Mouse (Mus musculus) neural tube, embryonic 14.5 days (tissue): ENCODE results near the gene Tpm3. TPM values are rescaled to one million over a fixed set of nuclear protein-coding genes. Genes with fewer than 3 reads are reported as not detected.

Experiments used
- ATAC-seq: fragments of 200-750 bp; cut with Nextera tagmentation; 2 replicates; pipeline ENCODE4 v1.8.0; 2017; ENCODE audit warnings: low read depth, mild to moderate bottlenecking, moderate TSS enrichment, moderate library complexity
- H3K27ac ChIP-seq: fragments of 300-500 bp; sonication (generic); 2 replicates; pipeline ENCODE4 v1.5.1; 2014; ENCODE audit warnings: low read depth, mild to moderate bottlenecking, control low read depth, low read length, moderate library complexity, mixed read lengths
- H3K27me3 ChIP-seq: fragments of 300-500 bp; sonication (generic); 2 replicates; pipeline ENCODE4 v1.6.1; 2014; ENCODE audit warnings: low read length; ENCODE audit not compliant: control insufficient read depth, insufficient read depth
- H3K36me3 ChIP-seq: fragments of 300-500 bp; sonication (generic); 2 replicates; pipeline ENCODE4 v1.6.1; 2014; ENCODE audit warnings: low read length, mixed read lengths; ENCODE audit not compliant: control insufficient read depth, insufficient read depth
- H3K4me1 ChIP-seq: fragments of 300-500 bp; sonication (generic); 2 replicates; pipeline ENCODE4 v1.6.1; 2014; ENCODE audit warnings: low read length; ENCODE audit not compliant: control insufficient read depth, insufficient read depth
- H3K4me2 ChIP-seq: fragments of 300-500 bp; sonication (generic); 2 replicates; pipeline ENCODE4 v1.6.1; 2014; ENCODE audit warnings: mild to moderate bottlenecking, low read depth, low read length, control low read depth
- H3K4me3 ChIP-seq: fragments of 300-500 bp; sonication (generic); 2 replicates; pipeline ENCODE4 v1.5.1; 2014; ENCODE audit warnings: low read depth, low read length, control low read depth, mixed read lengths
- H3K9ac ChIP-seq: fragments of 300-500 bp; sonication (generic); replicated peaks from 2 replicates; pipeline ENCODE4 v1.6.1; 2014; ENCODE audit warnings: low read depth, mild to moderate bottlenecking, control low read depth, low read length, mixed read lengths
- H3K9me3 ChIP-seq: fragments of 300-500 bp; sonication (generic); 2 replicates; pipeline ENCODE4 v1.6.1; 2016; ENCODE audit warnings: low read length; ENCODE audit not compliant: control insufficient read depth
- WGBS: fragments of 180-500 bp; shearing (Covaris S2); extraction: QIAGEN DNeasy Blood & Tissue Kit; methylation state at CpG from one replicate; pipeline ENCODE4 v1.1.7; 2014; 5-methylcytosine and 5-hydroxymethylcytosine counted together
- polyA plus RNA-seq: library from polyadenylated mRNA; unstranded; fragments of >200 nt; fragmentation: Nextera tagmentation; extraction: Ambion mirVana; gene quantifications from 2 replicates; pipeline ENCODE4 v1.2.1, GENCODE M21; 2014

The Tpm3 gene
- 281 and 342 TPM in 2 replicates for polyA plus RNA-seq

- H3K4me3 ChIP-seq, result no peak within 1 kb of the TSS
- no peaks in the 10 kb centered on the region for H3K36me3 ChIP-seq
- H3K4me1 ChIP-seq, result no peaks in the 10 kb centered on the region
- no peak within 1 kb of the TSS for H3K27ac ChIP-seq
- no peaks in the 10 kb centered on the region for H3K9me3 ChIP-seq
- H3K27me3 ChIP-seq, result no peaks in the 10 kb centered on the region
- no peak within 1 kb of the TSS for H3K9ac ChIP-seq
- no peak for ATAC-seq
- H3K4me2 ChIP-seq, result no peak within 1 kb of the TSS
- 76% methylated on average over 4 of the region's 4 CpGs for WGBS
These were observed at the start of gene Tpm3 for GRCm38 (mm10) chr3:90072294-90072693. TSS of gene Tpm3 (plus strand) at chr3:90072649.

DNA sequence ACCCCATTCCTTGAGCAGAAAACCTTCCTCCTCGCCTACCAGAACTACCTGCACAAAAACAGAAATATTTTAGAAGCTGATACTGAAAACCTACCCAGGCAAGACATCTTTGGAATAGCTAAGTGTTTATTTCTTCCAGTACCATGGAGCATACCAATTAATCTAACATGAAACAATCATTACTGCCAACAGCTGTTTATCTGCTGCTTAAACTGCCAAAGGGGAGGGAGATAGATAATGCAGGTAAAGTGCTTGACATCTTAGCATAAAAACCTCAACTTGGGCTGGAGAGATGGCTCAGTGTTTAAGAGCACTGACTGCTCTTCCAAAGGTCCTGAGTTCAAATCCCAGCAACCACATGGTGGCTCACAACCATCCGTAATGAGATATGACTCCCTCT is 37.8 kb upstream of the Tpm3 start:
- WGBS, result 91% methylated on average over 2 of the region's 2 CpGs
- Histone ChIP-seq H3K9me3 (no peaks in the 10 kb centered on the region), H3K36me3 (peaks cover 63% of the 10 kb centered on the region)

GRCm38 (mm10) chr3:90036263-90036662 is 36.2 kb upstream of the Tpm3 start:
- WGBS, result 95% methylated on average over 1 of the region's 1 CpGs
- peaks cover 53% of the 10 kb centered on the region for H3K36me3 ChIP-seq
- no peak overlapping the region for H3K27ac ChIP-seq
- H3K4me2 ChIP-seq, result no peak overlapping the region
- no peaks in the 10 kb centered on the region for H3K9me3 ChIP-seq
- H3K4me3 ChIP-seq, result no peak overlapping the region
- no peak for ATAC-seq
- no peaks in the 10 kb centered on the region for H3K4me1 ChIP-seq
- H3K9ac ChIP-seq, result no peak overlapping the region
- no peaks in the 10 kb centered on the region for H3K27me3 ChIP-seq

More for the DNA sequence above, 37.8 kb upstream of the Tpm3 start:
- Histone ChIP-seq H3K4me1 (no peaks in the 10 kb centered on the region), H3K27me3 (no peaks in the 10 kb centered on the region), H3K9ac (no peak overlapping the region), H3K4me3 (no peak overlapping the region), H3K4me2 (no peak overlapping the region), H3K27ac (no peak overlapping the region)
- ATAC-seq, result no peak

GRCm38 (mm10) chr3:90049691-90050090 is 22.8 kb upstream of the Tpm3 start:
- Histone ChIP-seq H3K4me2 (no peak overlapping the region), H3K4me3 (no peak overlapping the region), H3K9me3 (no peaks in the 10 kb centered on the region), H3K27ac (no peak overlapping the region), H3K4me1 (peaks cover 9% of the 10 kb centered on the region), H3K27me3 (no peaks in the 10 kb centered on the region), H3K9ac (no peak overlapping the region), H3K36me3 (peaks cover 13% of the 10 kb centered on the region)
- no peak for ATAC-seq
- WGBS, result 73% methylated on average over 3 of the region's 3 CpGs

- H3K27ac ChIP-seq, result peak within 1 kb of the TSS; percentile 92
- peak; percentile 79 for ATAC-seq
- WGBS, result under 1% methylated on average over 42 of the region's 43 CpGs
- H3K4me2 ChIP-seq, result peak within 1 kb of the TSS; percentile 85
- no peaks in the 10 kb centered on the region for H3K9me3 ChIP-seq
- H3K36me3 ChIP-seq, result peaks cover 17% of the 10 kb centered on the region
- peak within 1 kb of the TSS; percentile 95 for H3K9ac ChIP-seq
- H3K4me1 ChIP-seq, result peaks cover 17% of the 10 kb centered on the region
- H3K27me3 ChIP-seq, result no peaks in the 10 kb centered on the region
- H3K4me3 ChIP-seq, result peak within 1 kb of the TSS; percentile 86
These were observed 20.8 kb upstream of the Tpm3 start, which contains the start of gene 4933434E20Rik for GRCm38 (mm10) chr3:90051441-90052350. TSS of gene 4933434E20Rik (plus strand) at chr3:90051636.

DNA sequence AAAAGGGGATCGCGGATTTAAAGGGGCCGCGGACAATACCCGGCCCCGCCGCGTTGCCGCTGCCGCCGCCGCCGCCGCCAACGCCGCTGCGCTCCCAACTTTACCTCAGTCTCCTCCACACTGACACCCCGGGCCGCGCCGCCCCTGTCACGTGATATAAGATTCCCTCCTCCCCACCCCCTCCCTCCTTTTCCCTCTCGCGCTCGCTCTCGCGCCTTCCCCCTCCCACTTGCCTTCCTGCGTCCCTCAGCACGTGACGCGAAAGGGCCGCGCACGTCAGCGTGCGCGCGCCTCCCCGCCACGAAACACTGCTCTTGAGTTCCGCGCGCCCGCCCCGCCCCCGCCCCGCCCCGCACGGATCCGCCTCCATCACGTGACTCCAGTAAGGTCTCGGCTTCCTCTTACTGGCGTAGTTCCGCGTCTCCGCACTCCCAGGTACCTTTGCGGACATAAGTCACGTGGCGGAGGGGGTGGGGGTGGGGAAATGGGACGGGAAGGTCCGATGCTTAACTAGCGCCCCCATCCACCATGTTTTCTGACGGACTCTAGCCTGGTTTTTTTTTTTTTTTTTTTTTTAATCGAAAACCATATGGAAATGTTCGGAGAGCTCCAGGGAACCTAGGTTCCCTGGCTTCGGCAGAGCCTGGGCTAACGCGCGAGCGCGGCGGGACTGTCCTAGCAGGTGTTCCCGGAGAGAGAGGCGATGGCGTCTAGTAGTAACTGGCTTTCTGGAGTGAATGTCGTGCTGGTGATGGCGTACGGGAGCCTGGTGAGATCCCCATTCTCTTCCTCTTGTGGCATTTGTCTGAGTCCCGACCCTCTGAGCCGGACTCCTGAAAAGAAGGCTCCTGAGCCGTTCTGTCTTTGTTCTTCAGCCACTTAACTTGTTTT is 19.9 kb upstream of the Tpm3 start, which contains the start of gene Ubap2l:
TSS of gene Ubap2l (minus strand) at position 278 of the 891 bp plus-strand sequence.
- peak; percentile 93 for ATAC-seq
- Histone ChIP-seq H3K9ac (peak within 1 kb of the TSS; percentile 95), H3K4me1 (peaks cover 17% of the 10 kb centered on the region), H3K36me3 (peaks cover 13% of the 10 kb centered on the region), H3K4me2 (peak within 1 kb of the TSS; percentile 85), H3K27ac (peak within 1 kb of the TSS; percentile 92), H3K27me3 (no peaks in the 10 kb centered on the region), H3K4me3 (peak within 1 kb of the TSS; percentile 86), H3K9me3 (no peaks in the 10 kb centered on the region)
- under 1% methylated on average over 60 of the region's 81 CpGs for WGBS

- WGBS, result 93% methylated on average over 6 of the region's 6 CpGs
- Histone ChIP-seq H3K27ac (no peak overlapping the region), H3K9ac (no peak overlapping the region), H3K9me3 (no peaks in the 10 kb centered on the region), H3K27me3 (no peaks in the 10 kb centered on the region), H3K4me2 (no peak overlapping the region), H3K4me1 (no peaks in the 10 kb centered on the region), H3K4me3 (no peak overlapping the region), H3K36me3 (peaks cover 38% of the 10 kb centered on the region)
- no peak for ATAC-seq
These were observed 10.9 kb upstream of the Tpm3 start for GRCm38 (mm10) chr3:90061549-90061948.

DNA sequence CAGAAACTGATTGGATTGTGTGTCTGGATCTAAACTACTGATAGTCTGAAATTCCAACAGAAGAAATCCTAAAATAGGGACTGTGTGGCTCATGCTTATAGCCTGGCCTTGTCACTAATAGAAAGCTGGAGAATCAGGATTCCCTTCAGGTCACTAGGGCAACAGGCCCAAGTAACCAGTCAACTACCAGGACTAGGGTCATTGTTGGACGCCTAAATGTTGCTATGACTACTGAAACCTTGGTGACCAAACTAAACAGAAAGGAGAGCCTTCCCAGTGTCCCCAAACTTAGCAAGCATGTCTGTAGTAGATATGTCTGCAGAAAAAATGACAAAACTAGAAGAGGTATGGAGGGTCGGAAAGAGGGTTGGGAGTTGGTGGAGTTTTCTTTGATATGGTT is 9.9 kb upstream of the Tpm3 start:
- Histone ChIP-seq H3K27me3 (no peaks in the 10 kb centered on the region), H3K4me3 (no peak overlapping the region), H3K9me3 (no peaks in the 10 kb centered on the region), H3K36me3 (peaks cover 38% of the 10 kb centered on the region), H3K4me2 (no peak overlapping the region), H3K4me1 (no peaks in the 10 kb centered on the region), H3K27ac (no peak overlapping the region), H3K9ac (no peak overlapping the region)
- 67% methylated on average over 2 of the region's 2 CpGs for WGBS
- no peak for ATAC-seq
